ENCODE assay signal across 8 mouse cellular contexts in genomic region chr11:74619201-74619955, GRCm38 (mm10). TPM values are rescaled to one million over a fixed set of nuclear protein-coding genes. Genes with fewer than 3 reads are reported as not detected.
DNase-seq lines count a peak whose midpoint lies in the region; ATAC-seq and TF ChIP-seq lines count a peak whose summit lies in the region.

TSS of gene Ccdc92b (plus strand) at chr11:74619605.

- H3K4me1 ChIP-seq in cortical plate, adult 2 months (ENCODE audit: control insufficient read depth, insufficient read depth, low read length) = peaks cover 4% of the 10 kb centered on the region
- no peaks in the 10 kb centered on the region for H3K4me1 ChIP-seq in hindbrain, postnatal 0 days (ENCODE audit: insufficient read depth, low read length)

- TF ChIP-seq CTCF in cortical plate, adult 2 months (IDR thresholded peaks at IDR 0.05; ENCODE audit: extremely low read depth, insufficient read depth, low read length) = no peak
- TF ChIP-seq CTCF in hindbrain, postnatal 0 days (IDR thresholded peaks at IDR 0.05; ENCODE audit: low read depth) = peak; percentile 28; the same call in 1 of the 2 replicates

- peak within 1 kb of the TSS; percentile 89 for H3K27ac ChIP-seq in cortical plate, adult 2 months (ENCODE audit: insufficient read depth, low read length)
- H3K27ac ChIP-seq in hindbrain, postnatal 0 days = peak within 1 kb of the TSS; percentile 67; the same call in 1 of the 2 replicates

- H3K4me2 ChIP-seq in hindbrain, postnatal 0 days (ENCODE audit: low read depth, low read length) = peak within 1 kb of the TSS; percentile 73

- WGBS in hindbrain, postnatal 0 days = under 1% methylated on average over 60 of the region's 63 CpGs

- H3K9me3 ChIP-seq in hindbrain, postnatal 0 days (ENCODE audit: low read length) = no peaks in the 10 kb centered on the region

- peak; percentile 88 for ATAC-seq in hindbrain, postnatal 0 days
- peak; percentile 87 for ATAC-seq in megakaryocyte-erythroid progenitor cell, adult 5-6 weeks (replicated peaks; ENCODE audit: low FRiP score, low TSS enrichment, poor library complexity, severe bottlenecking)

- H3K27me3 ChIP-seq in hindbrain, postnatal 0 days (ENCODE audit: insufficient read depth, low read length) = no peaks in the 10 kb centered on the region

- intact Hi-C loops in left cerebral cortex, postnatal 10 days (cut with DNase I) = no loop called here

- peak; percentile 83 to 94 for DNase-seq in adrenal gland, adult (ENCODE audit: inconsistent age in 2 of 2, low spot score in 1 of 2)
- DNase-seq in gastrocnemius, adult 8-10 months (ENCODE audit: low spot score in 2 of 2) = peak; percentile 21 to 47
- peak; percentile 80 for DNase-seq in hindbrain, postnatal 0 days (ENCODE audit: low spot score)
- DNase-seq in left cerebral cortex, postnatal 10 days (ENCODE audit: extremely low spot score in 1 of 2, low spot score in 2 of 2) = peak; percentile 47 to 84
- DNase-seq in right cerebral cortex, postnatal 25 days = peak; percentile 72
- DNase-seq in urinary bladder, postnatal 4 days (ENCODE audit: low spot score in 2 of 2) = peak; percentile 68 to 88

- H3K9ac ChIP-seq in hindbrain, postnatal 0 days (replicated peaks; ENCODE audit: low read length) = peak within 1 kb of the TSS; percentile 67

- H3K36me3 ChIP-seq in hindbrain, postnatal 0 days (ENCODE audit: insufficient read depth, low read length) = no peaks in the 10 kb centered on the region

- H3K4me3 ChIP-seq in cortical plate, adult 2 months (ENCODE audit: insufficient read depth, low read length) = peak within 1 kb of the TSS; percentile 96
- peak within 1 kb of the TSS; percentile 67 for H3K4me3 ChIP-seq in hindbrain, postnatal 0 days (ENCODE audit: low read length)

- no peak for TF ChIP-seq POLR2A in cortical plate, adult 2 months (IDR thresholded peaks at IDR 0.05; ENCODE audit: extremely low read depth, insufficient read depth, low read length)

RNA-seq across cellular contexts. Expression of gene Ccdc92b, which starts in this region (rescaled TPM):
- polyA plus RNA-seq in cortical plate, adult 2 months (2012; rRNA removed) = 22.7 and 23.1 TPM in 2 replicates
- under 1 TPM in 1 of 4 experiments, not detected in 3; 0.07 TPM for total RNA-seq in gastrocnemius, adult 8-10 months (2022)
- total RNA-seq in hindbrain, postnatal 0 days (2014; rRNA removed) = 16.8 and 19.5 TPM in 2 replicates
- polyA plus RNA-seq in hindbrain, postnatal 0 days (2015; fragmentation: Nextera tagmentation; extraction: Ambion mirVana) = 3.4 TPM in 2 replicates
- 10 to 100 TPM; 19.2 to 20.8 TPM for total RNA-seq in left cerebral cortex, postnatal 10 days (2021)
- total RNA-seq in megakaryocyte-erythroid progenitor cell, adult 5-6 weeks (2014; fragmentation: Nextera tagmentation) = 0.66 TPM in 1 of 2 replicates, not detected in the other
- total RNA-seq in megakaryocyte-erythroid progenitor cell, adult 5-6 weeks (2017) = 0.57 TPM in 1 of 2 replicates, not detected in the other

Comparison
In these comparisons a context has a peak if more than half of its experiments do, and no peak if none do; other contexts are left out.
1. Peak in every context shown above with its lines: DNase-seq, ATAC-seq, H3K4me3 ChIP-seq and H3K27ac ChIP-seq.
2. RNA of gene Ccdc92b (total RNA-seq): 19.2 to 20.8 TPM in left cerebral cortex, postnatal 10 days and 16.8 to 19.5 TPM in hindbrain, postnatal 0 days; 0.57 to 0.66 TPM in megakaryocyte-erythroid progenitor cell, adult 5-6 weeks and 0.07 TPM in gastrocnemius, adult 8-10 months; every median in the first group is over 10 times any median in the second.
3. Peak in DNase-seq in gastrocnemius, adult 8-10 months; RNA of the gene not detected or under 1 TPM.
4. Peak in ATAC-seq in megakaryocyte-erythroid progenitor cell, adult 5-6 weeks; RNA of the gene not detected or under 1 TPM.
5. DNase-seq: peak in every context shown above with its lines; median percentile 88 in adrenal gland, adult; 80 in hindbrain, postnatal 0 days; 78 in urinary bladder, postnatal 4 days; 72 in right cerebral cortex, postnatal 25 days; 66 in left cerebral cortex, postnatal 10 days; 34 in gastrocnemius, adult 8-10 months.